Mouse (Mus musculus): ENCODE measurements at regions not wholly inside any gene's neighbourhood (a gene's known extent, or its start where the extent isn't known, plus 50 kb on each side); places are given as distances from the start of the nearest gene placed in this dataset.

- no peak overlapping the region for H3K4me2 ChIP-seq
- no peak for ATAC-seq (replicated peaks)
- H3K9ac ChIP-seq = no peak overlapping the region
- H3K27me3 ChIP-seq (replicated peaks) = no peaks in the 10 kb centered on the region
- no peaks in the 10 kb centered on the region for H3K9me3 ChIP-seq
- no peaks in the 10 kb centered on the region for H3K36me3 ChIP-seq (replicated peaks)
- no peak overlapping the region for H3K27ac ChIP-seq
- H3K4me1 ChIP-seq = no peaks in the 10 kb centered on the region
- no peak overlapping the region for H3K4me3 ChIP-seq
- 63% methylated on average over 6 of the region's 6 CpGs for WGBS
These were observed 290.6 kb downstream of the Foxo1 start for GRCm38 (mm10) chr3:52558765-52559164.

GRCm38 (mm10) chr3:52557296-52557695, 289.2 kb downstream of the Foxo1 start:
- ATAC-seq (replicated peaks) = no peak
- Histone ChIP-seq H3K9ac (no peak overlapping the region), H3K9me3 (no peaks in the 10 kb centered on the region), H3K4me3 (no peak overlapping the region), H3K27ac (no peak overlapping the region), H3K4me2 (no peak overlapping the region), H3K36me3 (replicated peaks) (no peaks in the 10 kb centered on the region), H3K27me3 (replicated peaks) (no peaks in the 10 kb centered on the region), H3K4me1 (no peaks in the 10 kb centered on the region)
- WGBS = 83% methylated on average over 4 of the region's 4 CpGs

DNA sequence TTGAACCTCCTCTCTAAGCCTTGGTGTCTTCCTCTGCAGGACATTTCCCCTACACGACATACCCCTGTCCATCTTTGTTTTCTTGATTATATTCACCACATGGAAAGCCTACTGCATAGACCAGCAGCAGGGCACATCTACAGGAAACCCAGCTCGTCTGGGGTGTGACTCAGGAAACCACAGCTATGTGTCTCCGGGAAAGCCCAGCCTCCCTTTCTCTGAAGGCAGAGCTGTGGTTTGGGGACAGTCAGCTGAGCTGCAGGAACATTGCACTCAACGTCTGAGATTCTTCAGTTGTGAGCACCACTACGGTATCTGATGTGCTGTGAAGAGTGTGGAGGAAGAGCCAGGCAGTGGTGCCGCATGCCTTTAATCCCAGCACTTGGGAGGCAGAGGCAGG, 286.9 kb downstream of the Foxo1 start:
- H3K27me3 ChIP-seq (replicated peaks) = no peaks in the 10 kb centered on the region
- no peak overlapping the region for H3K4me3 ChIP-seq
- H3K4me1 ChIP-seq = no peaks in the 10 kb centered on the region
- no peaks in the 10 kb centered on the region for H3K9me3 ChIP-seq
- H3K4me2 ChIP-seq = no peak overlapping the region
- no peaks in the 10 kb centered on the region for H3K36me3 ChIP-seq (replicated peaks)
- WGBS = 82% methylated on average over 6 of the region's 6 CpGs
- no peak overlapping the region for H3K9ac ChIP-seq
- ATAC-seq (replicated peaks) = no peak
- no peak overlapping the region for H3K27ac ChIP-seq

DNA sequence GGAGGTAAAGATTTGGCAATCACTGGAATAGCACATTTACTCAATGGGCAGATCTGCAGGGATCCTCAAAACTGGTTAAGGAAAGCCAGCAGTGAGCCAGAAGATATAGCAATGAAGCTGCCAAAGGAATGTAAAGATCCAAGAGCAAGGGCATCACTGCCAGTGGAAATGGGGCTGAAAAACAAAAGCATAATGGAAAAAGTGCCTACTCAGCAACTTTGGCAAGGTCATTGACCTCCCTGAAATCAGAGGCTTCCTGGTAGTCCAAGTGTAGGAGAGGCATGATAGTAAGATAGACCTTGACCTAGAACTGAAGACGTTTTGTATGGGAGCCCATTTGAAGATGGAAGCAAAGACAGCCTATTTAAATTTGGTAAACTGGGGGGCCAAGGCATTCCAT, 286.4 kb downstream of the Foxo1 start:
- ATAC-seq (replicated peaks) = no peak
- no peaks in the 10 kb centered on the region for H3K4me1 ChIP-seq
- WGBS = 88% methylated on average over 1 of the region's 1 CpGs
- H3K9ac ChIP-seq = no peak overlapping the region
- H3K27ac ChIP-seq = no peak overlapping the region
- H3K27me3 ChIP-seq (replicated peaks) = no peaks in the 10 kb centered on the region
- H3K9me3 ChIP-seq = no peaks in the 10 kb centered on the region
- H3K4me3 ChIP-seq = no peak overlapping the region
- no peaks in the 10 kb centered on the region for H3K36me3 ChIP-seq (replicated peaks)
- no peak overlapping the region for H3K4me2 ChIP-seq

- Histone ChIP-seq H3K27me3 (replicated peaks) (0 out of 2 replicates have a peak, but pooled peaks cover 2% of the 10 kb centered on the region), H3K4me3 (no peak overlapping the region), H3K9me3 (no peaks in the 10 kb centered on the region), H3K4me1 (no peaks in the 10 kb centered on the region), H3K27ac (no peak overlapping the region), H3K36me3 (replicated peaks) (no peaks in the 10 kb centered on the region), H3K9ac (no peak overlapping the region), H3K4me2 (no peak overlapping the region)
- ATAC-seq (replicated peaks) = no peak
- WGBS = 96% methylated on average over 6 of the region's 6 CpGs
These were observed 280.2 kb downstream of the Foxo1 start for GRCm38 (mm10) chr3:52548201-52548893.

DNA sequence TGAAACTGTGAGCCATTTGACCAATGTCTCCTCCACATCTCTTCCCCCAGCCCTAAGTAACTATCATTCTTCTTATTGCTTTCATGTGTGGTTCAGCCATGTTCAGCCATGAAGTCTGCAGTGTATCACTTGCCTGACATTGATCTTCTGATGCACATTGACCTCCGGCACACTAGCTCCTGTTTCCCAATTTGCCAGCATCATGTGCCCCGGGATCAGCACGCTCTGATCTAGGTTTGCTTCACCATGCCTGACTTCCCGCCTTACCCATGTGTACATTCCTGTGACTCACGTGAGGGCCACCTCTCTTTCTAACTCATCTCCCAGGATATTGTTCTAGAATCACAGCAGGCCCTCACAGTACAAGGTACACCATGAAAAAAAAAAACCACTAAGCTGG, 277.9 kb downstream of the Foxo1 start:
- Histone ChIP-seq H3K27me3 (replicated peaks) (0 out of 2 replicates have a peak, but pooled peaks cover 3% of the 10 kb centered on the region), H3K4me3 (no peak overlapping the region), H3K9ac (no peak overlapping the region), H3K9me3 (no peaks in the 10 kb centered on the region), H3K4me2 (no peak overlapping the region), H3K36me3 (replicated peaks) (no peaks in the 10 kb centered on the region), H3K27ac (no peak overlapping the region), H3K4me1 (peaks cover 2% of the 10 kb centered on the region; the same call in 1 of the 2 replicates)
- ATAC-seq (replicated peaks) = no peak
- WGBS = 92% methylated on average over 5 of the region's 5 CpGs

- H3K27me3 ChIP-seq (replicated peaks) = 0 out of 2 replicates have a peak, but pooled peaks cover 3% of the 10 kb centered on the region
- no peak overlapping the region for H3K9ac ChIP-seq
- WGBS = 80% methylated on average over 6 of the region's 6 CpGs
- no peaks in the 10 kb centered on the region for H3K36me3 ChIP-seq (replicated peaks)
- no peak for ATAC-seq (replicated peaks)
- H3K4me2 ChIP-seq = no peak overlapping the region
- H3K27ac ChIP-seq = no peak overlapping the region
- H3K4me3 ChIP-seq = no peak overlapping the region
- peaks cover 3% of the 10 kb centered on the region; the same call in 1 of the 2 replicates for H3K4me1 ChIP-seq
- no peaks in the 10 kb centered on the region for H3K9me3 ChIP-seq
These were observed 274.9 kb downstream of the Foxo1 start for GRCm38 (mm10) chr3:52543006-52543405.

DNA sequence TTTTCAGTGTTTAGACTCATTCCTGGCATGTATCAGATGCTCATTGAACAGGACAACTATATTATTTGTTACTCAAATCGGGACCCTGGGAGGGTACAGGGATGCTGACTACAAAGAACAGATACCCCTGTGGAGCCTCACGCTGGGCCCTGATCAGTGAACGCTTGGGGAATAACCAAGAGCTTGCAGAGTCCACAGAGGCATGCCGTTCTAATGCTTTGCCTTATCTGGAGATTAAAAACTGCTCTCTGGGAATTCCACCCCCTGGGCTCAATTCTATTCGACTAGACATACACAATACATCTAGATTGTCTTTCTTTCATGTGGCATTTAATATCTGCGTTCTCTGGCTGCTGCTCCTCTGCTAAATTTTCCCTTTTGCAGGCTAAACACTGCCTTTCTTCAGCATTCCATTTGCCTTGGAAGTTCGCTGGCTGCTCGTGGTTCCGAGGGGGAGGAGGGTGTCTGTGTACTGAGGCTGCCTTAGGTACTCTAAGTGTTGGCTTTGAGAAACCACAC, 272.8 kb downstream of the Foxo1 start:
- Histone ChIP-seq H3K9me3 (no peaks in the 10 kb centered on the region), H3K4me2 (no peak overlapping the region), H3K36me3 (replicated peaks) (no peaks in the 10 kb centered on the region), H3K27me3 (replicated peaks) (0 out of 2 replicates have a peak, but pooled peaks cover 3% of the 10 kb centered on the region), H3K9ac (no peak overlapping the region), H3K27ac (no peak overlapping the region), H3K4me1 (peaks cover 3% of the 10 kb centered on the region; the same call in 1 of the 2 replicates), H3K4me3 (no peak overlapping the region)
- no peak for ATAC-seq (replicated peaks)
- 15% methylated on average over 9 of the region's 9 CpGs for WGBS

GRCm38 (mm10) chr3:52539813-52540378, 271.8 kb downstream of the Foxo1 start:
- Histone ChIP-seq H3K4me2 (no peak overlapping the region), H3K9me3 (no peaks in the 10 kb centered on the region), H3K4me3 (no peak overlapping the region), H3K36me3 (replicated peaks) (no peaks in the 10 kb centered on the region), H3K27me3 (replicated peaks) (0 out of 2 replicates have a peak, but pooled peaks cover 3% of the 10 kb centered on the region), H3K9ac (no peak overlapping the region), H3K27ac (no peak overlapping the region), H3K4me1 (peaks cover 3% of the 10 kb centered on the region; the same call in 1 of the 2 replicates)
- WGBS = 74% methylated on average over 10 of the region's 10 CpGs
- no peak for ATAC-seq (replicated peaks)

DNA sequence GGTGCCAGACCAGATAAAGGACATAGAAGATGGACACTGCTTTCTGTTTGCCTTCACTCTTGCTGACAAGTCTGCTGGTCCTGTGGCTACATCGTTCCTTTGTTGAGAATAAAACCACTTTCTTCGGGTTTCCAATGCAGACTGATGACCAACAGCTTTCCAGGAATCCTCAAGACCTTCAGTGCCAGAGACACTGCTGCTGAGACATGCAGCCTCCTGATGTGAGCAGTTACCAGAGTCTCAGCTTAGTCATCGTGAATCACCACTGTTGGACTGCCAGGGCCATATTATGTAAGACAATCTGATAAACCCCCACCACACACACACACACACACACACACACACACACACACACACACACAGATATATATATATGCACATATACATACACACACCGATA, 270.2 kb downstream of the Foxo1 start:
- WGBS = 88% methylated on average over 4 of the region's 4 CpGs
- ATAC-seq (replicated peaks) = no peak
- Histone ChIP-seq H3K9ac (no peak overlapping the region), H3K4me3 (no peak overlapping the region), H3K9me3 (no peaks in the 10 kb centered on the region), H3K27me3 (replicated peaks) (0 out of 2 replicates have a peak, but pooled peaks cover under 1% of the 10 kb centered on the region), H3K27ac (no peak overlapping the region), H3K4me2 (no peak overlapping the region), H3K36me3 (replicated peaks) (no peaks in the 10 kb centered on the region), H3K4me1 (peaks cover 3% of the 10 kb centered on the region; the same call in 1 of the 2 replicates)

DNA sequence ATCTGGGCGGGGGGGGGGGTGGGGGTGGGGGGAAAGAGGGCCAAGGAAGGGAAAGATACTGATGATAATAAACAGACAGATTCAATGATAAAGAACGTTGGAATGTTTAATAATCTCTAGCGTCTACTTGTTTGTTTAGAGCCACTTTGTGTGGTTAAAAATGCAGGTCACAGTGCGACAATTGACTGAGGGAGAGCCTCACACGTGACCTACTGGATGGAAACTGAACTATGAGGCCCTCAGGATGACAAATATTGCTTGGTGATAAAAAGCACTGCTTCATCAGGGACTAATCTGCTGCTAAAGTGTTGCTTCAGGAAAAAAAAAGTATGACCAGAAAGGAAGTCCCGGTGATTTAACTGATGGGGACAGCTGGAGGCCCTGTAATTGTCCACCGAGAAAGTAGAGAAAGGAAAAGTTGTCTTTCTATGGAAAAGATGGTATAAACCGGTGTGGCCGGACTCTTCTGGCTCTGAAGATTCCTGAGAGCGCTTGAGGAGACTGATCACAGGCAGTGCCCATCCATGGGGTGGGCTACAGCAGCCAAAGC, 269.3 kb downstream of the Foxo1 start:
- Histone ChIP-seq H3K4me2 (no peak overlapping the region), H3K4me1 (peaks cover 3% of the 10 kb centered on the region; the same call in 1 of the 2 replicates), H3K27ac (no peak overlapping the region), H3K27me3 (replicated peaks) (no peaks in the 10 kb centered on the region), H3K4me3 (no peak overlapping the region), H3K9me3 (no peaks in the 10 kb centered on the region), H3K36me3 (replicated peaks) (no peaks in the 10 kb centered on the region), H3K9ac (no peak overlapping the region)
- WGBS = 84% methylated on average over 10 of the region's 10 CpGs
- no peak for ATAC-seq (replicated peaks)

DNA sequence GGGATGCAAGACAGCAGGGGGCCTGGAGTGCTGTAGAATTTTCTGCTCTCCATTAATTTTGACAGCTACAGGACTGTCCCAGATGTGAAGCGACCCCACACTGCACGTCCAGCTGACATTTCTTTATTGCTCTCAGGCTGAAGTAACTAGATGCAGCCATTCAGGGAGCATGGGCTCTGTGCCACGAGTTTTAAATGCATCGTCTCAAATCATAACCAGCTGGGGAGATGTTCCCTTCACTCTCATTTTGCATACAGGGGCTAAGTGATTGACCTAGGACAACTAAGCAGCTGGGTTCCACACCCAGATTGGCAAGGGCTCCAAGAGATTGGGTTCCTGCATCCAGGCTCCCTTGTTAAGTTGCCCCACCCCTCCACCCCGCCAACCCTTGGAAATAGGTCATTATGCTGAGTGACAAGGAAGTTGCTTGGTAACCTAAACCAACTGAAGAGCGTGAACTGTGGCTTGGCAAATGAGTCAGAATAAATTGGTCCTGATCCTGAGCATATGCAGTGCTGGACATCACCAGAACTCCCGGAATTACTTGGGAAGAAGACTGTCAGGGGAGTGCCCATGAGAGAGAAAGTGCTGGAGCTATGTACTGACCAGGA, 267.4 kb downstream of the Foxo1 start:
- WGBS = 52% methylated on average over 7 of the region's 7 CpGs
- Histone ChIP-seq H3K27ac (no peak overlapping the region), H3K9ac (no peak overlapping the region), H3K4me1 (no peaks in the 10 kb centered on the region), H3K4me2 (no peak overlapping the region), H3K9me3 (no peaks in the 10 kb centered on the region), H3K36me3 (replicated peaks) (no peaks in the 10 kb centered on the region), H3K4me3 (no peak overlapping the region), H3K27me3 (replicated peaks) (no peaks in the 10 kb centered on the region)
- no peak for ATAC-seq (replicated peaks)

Measured in midbrain, embryonic 15.5 days (tissue).